Mouse (Mus musculus) liver, embryonic 13.5 days (tissue): ENCODE results near the gene Idh1. TPM values are rescaled to one million over a fixed set of nuclear protein-coding genes. Genes with fewer than 3 reads are reported as not detected.

Source experiments
- ATAC-seq: fragments of 200-750 bp; cut with Nextera tagmentation; 2 replicates; pipeline ENCODE4 v1.8.0; 2017; ENCODE audit warnings: low read depth, mild to moderate bottlenecking, moderate number of reproducible peaks, moderate library complexity
- DNase-seq: peaks from one replicate; pipeline ENCODE4 v3.0.0; 2022
- H3K27ac ChIP-seq: fragments of 300-500 bp; sonication (generic); 2 replicates; pipeline ENCODE4 v1.5.1; 2015; ENCODE audit warnings: moderate library complexity, mild to moderate bottlenecking, inconsistent platforms
- H3K27me3 ChIP-seq: fragments of 300-500 bp; sonication (generic); 2 replicates; pipeline ENCODE4 v1.6.1; 2015; ENCODE audit warnings: mild to moderate bottlenecking, inconsistent platforms
- H3K36me3 ChIP-seq: fragments of 300-500 bp; sonication (generic); 2 replicates; pipeline ENCODE4 v1.6.1; 2015; ENCODE audit warnings: mild to moderate bottlenecking, inconsistent platforms
- H3K4me1 ChIP-seq: fragments of 300-500 bp; sonication (generic); replicated peaks from 2 replicates; pipeline ENCODE4 v1.6.1; 2015; ENCODE audit warnings: inconsistent platforms
- H3K4me2 ChIP-seq: fragments of 300-500 bp; sonication (generic); 2 replicates; pipeline ENCODE4 v1.6.1; 2015; ENCODE audit warnings: inconsistent platforms, mild to moderate bottlenecking, moderate library complexity
- H3K4me3 ChIP-seq: fragments of 300-500 bp; sonication (generic); replicated peaks from 2 replicates; pipeline ENCODE4 v1.5.1; 2015; ENCODE audit warnings: mild to moderate bottlenecking, inconsistent platforms
- H3K9ac ChIP-seq: fragments of 300-500 bp; sonication (generic); 2 replicates; pipeline ENCODE4 v1.6.1; 2015; ENCODE audit warnings: mild to moderate bottlenecking, inconsistent platforms
- H3K9me3 ChIP-seq: fragments of 300-500 bp; sonication (generic); replicated peaks from 2 replicates; pipeline ENCODE4 v1.6.1; 2016; ENCODE audit warnings: inconsistent platforms
- WGBS: fragments of 180-500 bp; shearing (Covaris S2); methylation state at CpG from one replicate; pipeline ENCODE4 v1.1.7; 2015; ENCODE audit not compliant: insufficient replicate concordance; 5-methylcytosine and 5-hydroxymethylcytosine counted together
- polyA plus RNA-seq: library from polyadenylated mRNA; unstranded; fragments of >200 nt; fragmentation: Nextera tagmentation; extraction: Ambion mirVana; gene quantifications from 2 replicates; pipeline ENCODE4 v1.2.1, GENCODE M21; 2015

Gene Idh1
- polyA plus RNA-seq, 1 experiment from 2014 or later, result 83.9 TPM

- Histone ChIP-seq H3K27me3 (no peaks in the 10 kb centered on the region), H3K4me3 (no peak overlapping the region), H3K9ac (no peak overlapping the region), H3K9me3 (no peaks in the 10 kb centered on the region), H3K4me1 (peaks cover 25% of the 10 kb centered on the region), H3K36me3 (peaks cover 23% of the 10 kb centered on the region), H3K4me2 (no peak overlapping the region), H3K27ac (no peak overlapping the region)
- DNase-seq (no peak), ATAC-seq (no peak)
- WGBS, result 82% methylated on average over 4 of the region's 4 CpGs
Measured at GRCm38 (mm10) chr1:65190172-65190571, 3.9 kb upstream of the Idh1 start.

GRCm38 (mm10) chr1:65187074-65187430, 752 bp upstream of the Idh1 start:
- Histone ChIP-seq H3K36me3 (peaks cover 4% of the 10 kb centered on the region), H3K9ac (peak overlapping the region; percentile 93), H3K4me2 (peak overlapping the region; percentile 84), H3K27ac (peak overlapping the region; percentile 90), H3K4me3 (peak overlapping the region; percentile 91), H3K27me3 (no peaks in the 10 kb centered on the region), H3K4me1 (peaks cover 25% of the 10 kb centered on the region), H3K9me3 (no peaks in the 10 kb centered on the region)
- 0% methylated on average over 6 of the region's 6 CpGs for WGBS
- ATAC-seq (no peak), DNase-seq (no peak)

GRCm38 (mm10) chr1:65185524-65186205, 635 bp downstream of the Idh1 start:
- Histone ChIP-seq H3K36me3 (no peaks in the 10 kb centered on the region), H3K4me3 (peak overlapping the region; percentile 91), H3K27me3 (no peaks in the 10 kb centered on the region), H3K4me1 (peaks cover 30% of the 10 kb centered on the region), H3K9me3 (no peaks in the 10 kb centered on the region), H3K4me2 (peak overlapping the region; percentile 69), H3K27ac (peak overlapping the region; percentile 25), H3K9ac (peak overlapping the region; percentile 63)
- no peak for DNase-seq
- ATAC-seq, result no peak; the same call in 1 of the 2 replicates
- WGBS, result 17% methylated on average over 12 of the region's 12 CpGs

- Histone ChIP-seq H3K4me2 (0 out of 2 replicates have a peak overlapping the region, but pooled peaks have one; percentile 69), H3K36me3 (no peaks in the 10 kb centered on the region), H3K4me1 (peaks cover 30% of the 10 kb centered on the region), H3K27ac (no peak overlapping the region), H3K27me3 (no peaks in the 10 kb centered on the region), H3K4me3 (no peak overlapping the region), H3K9ac (no peak overlapping the region), H3K9me3 (no peaks in the 10 kb centered on the region)
- no peak for ATAC-seq
- WGBS, result 81% methylated on average over 8 of the region's 8 CpGs
- no peak for DNase-seq
Measured at GRCm38 (mm10) chr1:65185011-65185410, 1.3 kb downstream of the Idh1 start.

GRCm38 (mm10) chr1:65183994-65184393, 2.3 kb downstream of the Idh1 start:
- ATAC-seq, result no peak
- peaks cover 36% of the 10 kb centered on the region for H3K4me1 ChIP-seq
- no peaks in the 10 kb centered on the region for H3K27me3 ChIP-seq
- no peaks in the 10 kb centered on the region for H3K36me3 ChIP-seq
- no peak for DNase-seq
- H3K4me2 ChIP-seq, result no peak overlapping the region
- no peak overlapping the region for H3K4me3 ChIP-seq
- no peaks in the 10 kb centered on the region for H3K9me3 ChIP-seq
- WGBS, result 65% methylated on average over 2 of the region's 2 CpGs
- H3K9ac ChIP-seq, result no peak overlapping the region
- no peak overlapping the region for H3K27ac ChIP-seq

- DNase-seq, result no peak
- no peak overlapping the region for H3K27ac ChIP-seq
- H3K27me3 ChIP-seq, result no peaks in the 10 kb centered on the region
- no peaks in the 10 kb centered on the region for H3K36me3 ChIP-seq
- no peak overlapping the region for H3K9ac ChIP-seq
- H3K9me3 ChIP-seq, result no peaks in the 10 kb centered on the region
- no peak for ATAC-seq
- H3K4me3 ChIP-seq, result no peak overlapping the region
- H3K4me1 ChIP-seq, result peaks cover 37% of the 10 kb centered on the region
- no peak overlapping the region for H3K4me2 ChIP-seq
- 34% methylated on average over 5 of the region's 5 CpGs for WGBS
Measured at GRCm38 (mm10) chr1:65181459-65181858, 4.8 kb downstream of the Idh1 start.

GRCm38 (mm10) chr1:65179634-65180249, 6.6 kb downstream of the Idh1 start:
- 1% methylated on average over 11 of the region's 11 CpGs for WGBS
- peak; percentile 52 for DNase-seq

GRCm38 (mm10) chr1:65178902-65179432, 7.3 kb downstream of the Idh1 start:
- Histone ChIP-seq H3K9me3 (no peaks in the 10 kb centered on the region), H3K4me2 (peak overlapping the region; percentile 90), H3K4me3 (peak overlapping the region; percentile 71), H3K27ac (peak overlapping the region; percentile 94), H3K36me3 (peaks cover 5% of the 10 kb centered on the region; the same call in 1 of the 2 replicates), H3K9ac (peak overlapping the region; percentile 76), H3K27me3 (no peaks in the 10 kb centered on the region), H3K4me1 (peaks cover 37% of the 10 kb centered on the region)
- DNase-seq (peak; percentile 84), ATAC-seq (peak; percentile 81)
- under 1% methylated on average over 39 of the region's 39 CpGs for WGBS

More at GRCm38 (mm10) chr1:65179634-65180249, 6.6 kb downstream of the Idh1 start:
- H3K9ac ChIP-seq, result peak overlapping the region; percentile 76
- H3K4me1 ChIP-seq, result peaks cover 37% of the 10 kb centered on the region
- H3K27ac ChIP-seq, result peak overlapping the region; percentile 94
- ATAC-seq, result no peak
- H3K9me3 ChIP-seq, result no peaks in the 10 kb centered on the region
- peak overlapping the region; percentile 90 for H3K4me2 ChIP-seq
- no peaks in the 10 kb centered on the region for H3K27me3 ChIP-seq
- peak overlapping the region; percentile 71 for H3K4me3 ChIP-seq
- H3K36me3 ChIP-seq, result peaks cover 1% of the 10 kb centered on the region; the same call in 1 of the 2 replicates

GRCm38 (mm10) chr1:65178126-65178901, 8.0 kb downstream of the Idh1 start:
- H3K36me3 ChIP-seq, result peaks cover 5% of the 10 kb centered on the region; the same call in 1 of the 2 replicates
- 3% methylated on average over 27 of the region's 27 CpGs for WGBS
- peak; percentile 89 for DNase-seq
- peak overlapping the region; percentile 71 for H3K4me3 ChIP-seq
- no peaks in the 10 kb centered on the region for H3K27me3 ChIP-seq
- peaks cover 40% of the 10 kb centered on the region for H3K4me1 ChIP-seq
- H3K9me3 ChIP-seq, result no peaks in the 10 kb centered on the region
- H3K27ac ChIP-seq, result peak overlapping the region; percentile 94
- H3K4me2 ChIP-seq, result peak overlapping the region; percentile 90
- H3K9ac ChIP-seq, result peak overlapping the region; percentile 76
- peak; percentile 85 for ATAC-seq

GRCm38 (mm10) chr1:65177452-65177851, 8.8 kb downstream of the Idh1 start:
- Histone ChIP-seq H3K4me3 (peak overlapping the region; percentile 71), H3K9ac (peak overlapping the region; percentile 76), H3K36me3 (peaks cover 9% of the 10 kb centered on the region; the same call in 1 of the 2 replicates), H3K27ac (peak overlapping the region; percentile 94), H3K4me1 (peaks cover 40% of the 10 kb centered on the region), H3K9me3 (no peaks in the 10 kb centered on the region), H3K4me2 (peak overlapping the region; percentile 90), H3K27me3 (no peaks in the 10 kb centered on the region)
- 32% methylated on average over 3 of the region's 3 CpGs for WGBS
- ATAC-seq, result no peak
- DNase-seq, result no peak

GRCm38 (mm10) chr1:65176912-65177311, 9.4 kb downstream of the Idh1 start:
- H3K27ac ChIP-seq, result no peak overlapping the region
- WGBS, result 35% methylated on average over 5 of the region's 5 CpGs

More at GRCm38 (mm10) chr1:65176912-65177311, 9.4 kb downstream of the Idh1 start:
- DNase-seq (no peak), ATAC-seq (no peak)
- peak overlapping the region; percentile 28; the same call in 1 of the 2 replicates for H3K4me2 ChIP-seq
- H3K36me3 ChIP-seq, result peaks cover 13% of the 10 kb centered on the region; the same call in 1 of the 2 replicates
- no peaks in the 10 kb centered on the region for H3K9me3 ChIP-seq
- no peak overlapping the region for H3K9ac ChIP-seq
- peaks cover 40% of the 10 kb centered on the region for H3K4me1 ChIP-seq
- H3K4me3 ChIP-seq, result no peak overlapping the region
- no peaks in the 10 kb centered on the region for H3K27me3 ChIP-seq
